Mouse (Mus musculus): ENCODE results near the gene Thnsl1.

DNA sequence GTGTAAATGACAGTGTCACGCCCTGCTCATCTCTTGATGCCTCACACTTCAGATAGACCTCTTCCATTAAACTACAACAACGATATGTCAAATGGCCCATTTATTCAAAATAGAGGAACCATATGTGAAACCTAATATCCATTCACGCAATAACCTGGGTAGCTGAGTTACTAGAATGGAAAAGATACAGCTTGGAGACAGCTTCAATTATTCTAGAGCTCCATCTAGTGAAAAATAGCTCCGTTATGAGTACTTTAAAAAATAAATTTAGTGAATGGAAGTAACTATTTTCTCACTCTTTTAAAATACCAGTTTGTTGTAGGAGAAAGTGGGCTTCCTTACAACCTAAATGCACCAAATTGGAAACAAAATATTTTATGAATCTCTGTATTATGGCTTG, 16.9 kb upstream of the Thnsl1 start:
- TF ChIP-seq CTCF (IDR thresholded peaks at IDR 0.05; ENCODE audit: low read depth, low read length) (no peak), POLR2A (IDR thresholded peaks at IDR 0.05; ENCODE audit: insufficient read depth, low read length) (no peak)
